Mouse (Mus musculus): ENCODE measurements around the gene Chmp4b. TPM values are rescaled to one million over a fixed set of nuclear protein-coding genes. Genes with fewer than 3 reads are reported as not detected.

Chmp4b gene
- polyA plus RNA-seq, 1 experiment: 116 TPM

DNA sequence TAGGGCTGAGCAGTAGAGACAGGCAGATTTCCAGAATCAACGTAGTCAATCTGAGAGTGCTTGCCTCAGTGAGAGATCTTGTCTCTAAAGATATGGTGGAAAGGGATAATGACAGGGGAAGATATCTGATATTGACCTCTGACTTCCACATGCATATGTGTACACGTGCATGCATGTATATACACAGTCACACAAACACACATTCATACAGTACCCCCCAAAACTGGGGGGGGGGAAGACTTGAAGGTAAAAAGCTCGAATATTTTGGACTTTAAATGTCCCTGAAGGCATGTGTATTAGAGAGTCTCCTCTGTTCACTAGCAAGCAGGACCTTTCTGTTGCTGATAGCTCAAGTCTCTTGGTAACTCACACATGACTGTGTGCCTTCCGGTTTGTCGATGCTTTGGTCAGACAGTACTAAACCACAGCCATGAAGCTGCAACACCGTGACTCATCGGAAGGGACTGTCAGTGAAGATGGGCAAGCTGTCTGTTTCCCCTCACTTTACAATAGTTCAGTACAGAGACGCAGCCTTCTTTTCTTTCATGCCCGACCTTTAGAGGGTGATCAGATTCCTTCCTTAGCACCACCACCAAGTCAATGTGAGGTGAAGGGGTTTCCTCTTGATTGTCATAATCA is 81.1 kb downstream of the Chmp4b start:
- Histone ChIP-seq H3K9ac (ENCODE audit: low read depth, poor library complexity, severe bottlenecking) (no peak overlapping the region), H3K9me3 (replicated peaks; ENCODE audit: control insufficient read depth, insufficient read depth, low read length, poor library complexity, severe bottlenecking) (no peaks in the 10 kb centered on the region), H3K4me3 (ENCODE audit: low read depth, low read length) (no peak overlapping the region), H3K36me3 (ENCODE audit: control insufficient read depth, insufficient read depth, low read length, poor library complexity, severe bottlenecking) (no peaks in the 10 kb centered on the region), H3K4me1 (ENCODE audit: control insufficient read depth, insufficient read depth, low read length) (no peaks in the 10 kb centered on the region), H3K27me3 (ENCODE audit: control insufficient read depth, insufficient read depth, low read length, poor library complexity, severe bottlenecking) (no peaks in the 10 kb centered on the region), H3K27ac (ENCODE audit: insufficient read depth, low read length) (no peak overlapping the region)
- TF ChIP-seq CTCF (IDR thresholded peaks at IDR 0.05; ENCODE audit: low read depth, low read length): no peak

DNA sequence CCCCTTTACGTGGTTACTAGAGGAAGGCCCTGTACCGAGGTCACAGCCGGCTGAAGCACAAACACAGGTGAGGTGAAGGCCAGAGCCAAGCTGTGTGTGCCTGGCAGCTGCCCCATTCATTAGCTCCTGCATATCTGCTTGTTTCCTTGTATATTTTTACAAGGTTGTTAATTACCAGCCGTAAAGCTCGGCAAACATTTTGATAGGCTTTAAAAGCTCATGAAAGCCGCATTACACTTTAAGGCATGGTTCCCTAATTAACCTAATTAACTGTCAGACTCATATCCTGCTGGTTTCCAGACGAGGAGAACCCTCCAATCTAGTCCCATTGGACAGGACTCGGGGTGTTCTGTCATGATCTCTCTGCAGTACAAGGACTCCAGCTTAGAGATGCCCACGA is 83.5 kb downstream of the Chmp4b start:
- no peaks in the 10 kb centered on the region for H3K9me3 ChIP-seq (replicated peaks; ENCODE audit: control insufficient read depth, insufficient read depth, low read length, poor library complexity, severe bottlenecking)
- H3K9ac ChIP-seq (ENCODE audit: low read depth, poor library complexity, severe bottlenecking): no peak overlapping the region
- H3K4me3 ChIP-seq (ENCODE audit: low read depth, low read length): no peak overlapping the region
- no peaks in the 10 kb centered on the region for H3K27me3 ChIP-seq (ENCODE audit: control insufficient read depth, insufficient read depth, low read length, poor library complexity, severe bottlenecking)
- TF ChIP-seq CTCF (IDR thresholded peaks at IDR 0.05; ENCODE audit: low read depth, low read length): no peak
- no peaks in the 10 kb centered on the region for H3K4me1 ChIP-seq (ENCODE audit: control insufficient read depth, insufficient read depth, low read length)
- H3K27ac ChIP-seq (ENCODE audit: insufficient read depth, low read length): no peak overlapping the region
- H3K36me3 ChIP-seq (ENCODE audit: control insufficient read depth, insufficient read depth, low read length, poor library complexity, severe bottlenecking): no peaks in the 10 kb centered on the region

GRCm38 (mm10) chr2:154735416-154735815 is 83.9 kb downstream of the Chmp4b start:
- no peaks in the 10 kb centered on the region for H3K9me3 ChIP-seq (replicated peaks; ENCODE audit: control insufficient read depth, insufficient read depth, low read length, poor library complexity, severe bottlenecking)
- TF ChIP-seq CTCF (IDR thresholded peaks at IDR 0.05; ENCODE audit: low read depth, low read length): no peak
- TF ChIP-seq EP300 (IDR thresholded peaks at IDR 0.05; ENCODE audit: insufficient read depth, low read depth, low read length): no peak
- no peak for TF ChIP-seq POLR2A (IDR thresholded peaks at IDR 0.05; ENCODE audit: insufficient read depth, low read length)
- H3K27me3 ChIP-seq (ENCODE audit: control insufficient read depth, insufficient read depth, low read length, poor library complexity, severe bottlenecking): no peaks in the 10 kb centered on the region
- no peaks in the 10 kb centered on the region for H3K4me1 ChIP-seq (ENCODE audit: control insufficient read depth, insufficient read depth, low read length)
- no peaks in the 10 kb centered on the region for H3K36me3 ChIP-seq (ENCODE audit: control insufficient read depth, insufficient read depth, low read length, poor library complexity, severe bottlenecking)
- H3K4me3 ChIP-seq (ENCODE audit: low read depth, low read length): no peak overlapping the region
- no peak overlapping the region for H3K9ac ChIP-seq (ENCODE audit: low read depth, poor library complexity, severe bottlenecking)
- no peak overlapping the region for H3K27ac ChIP-seq (ENCODE audit: insufficient read depth, low read length)

DNA sequence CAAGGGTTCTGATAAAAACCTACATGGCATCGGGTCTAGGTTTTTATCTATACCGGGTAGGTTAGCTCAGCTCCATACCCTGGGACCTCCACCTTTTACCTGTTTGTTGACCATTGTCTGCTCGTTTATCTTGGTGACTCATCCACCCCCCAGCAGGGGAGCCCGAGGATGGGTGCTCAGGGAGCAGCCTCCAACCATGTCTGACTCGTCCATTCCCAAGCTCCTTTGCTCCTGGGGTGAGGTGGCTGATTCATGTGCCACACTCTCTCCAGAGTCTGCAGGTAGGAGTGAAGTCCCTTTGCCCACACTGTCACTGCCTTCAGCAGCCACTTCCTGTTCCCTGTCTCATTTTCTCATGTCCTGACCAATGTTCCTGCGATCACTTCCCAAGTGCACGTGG is 84.5 kb downstream of the Chmp4b start:
- Histone ChIP-seq H3K9ac (ENCODE audit: low read depth, poor library complexity, severe bottlenecking) (no peak overlapping the region), H3K27me3 (ENCODE audit: control insufficient read depth, insufficient read depth, low read length, poor library complexity, severe bottlenecking) (no peaks in the 10 kb centered on the region), H3K4me3 (ENCODE audit: low read depth, low read length) (no peak overlapping the region), H3K27ac (ENCODE audit: insufficient read depth, low read length) (no peak overlapping the region), H3K4me1 (ENCODE audit: control insufficient read depth, insufficient read depth, low read length) (no peaks in the 10 kb centered on the region), H3K36me3 (ENCODE audit: control insufficient read depth, insufficient read depth, low read length, poor library complexity, severe bottlenecking) (no peaks in the 10 kb centered on the region), H3K9me3 (replicated peaks; ENCODE audit: control insufficient read depth, insufficient read depth, low read length, poor library complexity, severe bottlenecking) (no peaks in the 10 kb centered on the region)
- TF ChIP-seq EP300 (IDR thresholded peaks at IDR 0.05; ENCODE audit: insufficient read depth, low read depth, low read length) (no peak), CTCF (IDR thresholded peaks at IDR 0.05; ENCODE audit: low read depth, low read length) (no peak), POLR2A (IDR thresholded peaks at IDR 0.05; ENCODE audit: insufficient read depth, low read length) (no peak)

GRCm38 (mm10) chr2:154738621-154739020 is 87.1 kb downstream of the Chmp4b start:
- no peaks in the 10 kb centered on the region for H3K27me3 ChIP-seq (ENCODE audit: control insufficient read depth, insufficient read depth, low read length, poor library complexity, severe bottlenecking)
- H3K36me3 ChIP-seq (ENCODE audit: control insufficient read depth, insufficient read depth, low read length, poor library complexity, severe bottlenecking): no peaks in the 10 kb centered on the region
- H3K9me3 ChIP-seq (replicated peaks; ENCODE audit: control insufficient read depth, insufficient read depth, low read length, poor library complexity, severe bottlenecking): no peaks in the 10 kb centered on the region
- no peaks in the 10 kb centered on the region for H3K4me1 ChIP-seq (ENCODE audit: control insufficient read depth, insufficient read depth, low read length)
- no peak overlapping the region for H3K4me3 ChIP-seq (ENCODE audit: low read depth, low read length)
- no peak overlapping the region for H3K9ac ChIP-seq (ENCODE audit: low read depth, poor library complexity, severe bottlenecking)
- TF ChIP-seq CTCF (IDR thresholded peaks at IDR 0.05; ENCODE audit: low read depth, low read length) (no peak), EP300 (IDR thresholded peaks at IDR 0.05; ENCODE audit: insufficient read depth, low read depth, low read length) (no peak), POLR2A (IDR thresholded peaks at IDR 0.05; ENCODE audit: insufficient read depth, low read length) (no peak)
- H3K27ac ChIP-seq (ENCODE audit: insufficient read depth, low read length): no peak overlapping the region

DNA sequence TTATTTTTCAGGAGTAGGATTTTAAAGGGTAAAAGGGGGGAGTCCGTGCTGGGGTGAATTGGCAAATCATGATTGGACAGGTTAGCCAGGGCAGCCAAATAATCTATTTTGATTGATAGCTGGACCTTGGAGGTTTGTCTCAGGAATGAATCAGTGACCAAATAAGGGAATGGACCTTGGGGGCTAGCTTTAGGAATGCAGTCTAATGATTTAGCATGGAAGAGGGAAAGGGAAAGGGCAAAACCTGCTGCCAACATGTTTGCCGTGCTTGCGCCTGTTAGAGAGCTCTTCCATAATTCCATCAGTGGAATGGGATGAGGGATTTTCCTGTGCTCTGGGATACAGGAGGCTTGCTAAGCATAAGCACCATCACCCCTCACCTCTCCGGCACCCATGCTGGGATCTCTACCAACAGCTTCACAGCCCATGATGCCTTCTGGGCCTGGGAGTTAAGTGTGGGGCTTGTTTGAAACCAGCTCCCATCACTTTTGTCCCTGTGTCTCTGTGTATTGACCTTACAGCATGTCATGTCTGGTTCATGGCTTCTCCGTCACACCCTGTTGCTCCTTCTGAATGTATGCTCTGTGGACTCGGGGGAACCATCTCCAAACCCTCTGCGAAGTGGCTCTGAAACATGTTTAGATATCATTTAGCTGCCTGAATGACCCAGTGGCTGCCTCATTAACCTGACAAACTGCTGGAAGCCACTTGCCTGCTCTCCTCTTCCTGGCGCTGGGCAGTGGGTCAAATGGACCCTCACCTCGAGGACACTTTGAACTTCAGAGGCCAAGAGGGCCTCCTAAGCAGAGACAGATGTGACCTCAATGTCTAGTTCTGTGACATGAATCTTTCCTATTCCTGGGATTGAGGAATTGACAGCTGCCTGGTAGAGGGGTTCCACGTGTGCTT is 91.7 kb downstream of the Chmp4b start:
- Histone ChIP-seq H3K27me3 (ENCODE audit: control insufficient read depth, insufficient read depth, low read length, poor library complexity, severe bottlenecking) (no peaks in the 10 kb centered on the region), H3K36me3 (ENCODE audit: control insufficient read depth, insufficient read depth, low read length, poor library complexity, severe bottlenecking) (no peaks in the 10 kb centered on the region), H3K4me1 (ENCODE audit: control insufficient read depth, insufficient read depth, low read length) (no peaks in the 10 kb centered on the region), H3K27ac (ENCODE audit: insufficient read depth, low read length) (no peak overlapping the region), H3K4me3 (ENCODE audit: low read depth, low read length) (no peak overlapping the region), H3K9ac (ENCODE audit: low read depth, poor library complexity, severe bottlenecking) (no peak overlapping the region), H3K9me3 (replicated peaks; ENCODE audit: control insufficient read depth, insufficient read depth, low read length, poor library complexity, severe bottlenecking) (no peaks in the 10 kb centered on the region)
- TF ChIP-seq CTCF (IDR thresholded peaks at IDR 0.05; ENCODE audit: low read depth, low read length) (no peak), POLR2A (IDR thresholded peaks at IDR 0.05; ENCODE audit: insufficient read depth, low read length) (no peak), EP300 (IDR thresholded peaks at IDR 0.05; ENCODE audit: insufficient read depth, low read depth, low read length) (no peak)
